ENCODE assay signal across 12 mouse cellular contexts in genomic region chr7:26061197-26061596, GRCm38 (mm10). TPM values are rescaled to one million over a fixed set of nuclear protein-coding genes. Genes with fewer than 3 reads are reported as not detected.
"Had no signal": no experiment of that assay in that cellular context is flagged by ENCODE, and none has a peak within 500 bp of the region (broad histone marks: within the 10 kb centered on the region; RNA-seq: fewer than 3 reads in every experiment).

TSS of gene Cyp2b13 (plus strand) at chr7:26061497.

RNA-seq across cellular contexts. Expression of gene Cyp2b13, which starts in this region (rescaled TPM):
- total RNA-seq: neutrophil, adult 5-6 weeks had no signal
- polyA plus RNA-seq: neural tube, embryonic 13.5 days; neural tube, embryonic 14.5 days; neural tube, embryonic 15.5 days; spleen, adult 2 months; stomach, embryonic 14.5 days; stomach, embryonic 15.5 days; stomach, embryonic 16.5 days; stomach, postnatal 0 days; testis, adult 2 months; thymus, adult 2 months; thymus, postnatal 0 days had no signal
